Mouse (Mus musculus): ENCODE measurements around the gene Rpl27. TPM values are rescaled to one million over a fixed set of nuclear protein-coding genes. Genes with fewer than 3 reads are reported as not detected.
"Not testable (repeated sequence)": the region's sequence is repeated elsewhere in the genome, so short reads cannot be mapped to it uniquely, and the experiment has no call there.

Gene Rpl27
- polyA plus RNA-seq, 1 experiment from 2014 or later = 421 TPM

DNA sequence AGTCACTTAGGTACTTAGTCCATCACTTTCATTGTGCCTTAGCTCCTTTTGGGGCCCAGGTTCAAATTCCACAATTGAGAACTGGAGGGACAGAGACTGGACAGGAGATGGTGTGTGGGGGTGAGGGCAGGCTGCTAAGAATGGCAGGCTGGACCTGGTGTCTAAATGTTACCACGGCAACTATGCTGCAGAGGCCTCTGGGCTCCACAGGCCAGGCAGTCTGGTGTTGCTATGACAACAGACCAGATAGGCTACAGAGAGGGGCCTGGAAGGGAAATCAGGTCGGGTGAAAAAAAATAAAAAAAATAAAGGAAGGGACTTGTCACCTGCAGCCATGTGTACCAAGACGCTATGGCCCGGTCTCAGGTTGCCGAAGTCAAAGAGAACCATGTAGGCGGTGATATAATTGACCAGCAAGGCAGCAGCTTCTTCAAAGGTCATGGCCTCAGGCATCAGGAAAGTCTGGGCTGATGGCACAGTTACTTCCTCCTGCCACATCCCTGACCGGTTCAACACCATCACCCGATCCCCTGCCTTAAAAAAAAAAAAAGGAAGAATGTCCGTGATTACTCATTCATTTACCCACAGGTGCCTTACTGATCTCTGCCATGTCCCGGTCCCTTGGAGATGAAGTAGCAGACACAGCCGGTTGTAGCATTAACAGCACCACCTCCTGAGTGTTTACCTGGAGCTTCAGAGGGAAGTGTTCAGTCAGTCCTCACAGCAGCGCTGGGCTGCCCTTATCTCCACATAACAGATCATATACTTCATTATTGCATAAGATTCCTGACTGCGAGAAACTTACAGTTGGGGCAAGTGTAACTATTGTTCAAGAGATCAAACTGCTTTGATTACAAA is 20.7 kb downstream of the Rpl27 start:
- WGBS = 23% methylated on average over 13 of the region's 13 CpGs
- H3K4me1 ChIP-seq (ENCODE audit: insufficient read depth) = peaks cover 5% of the 10 kb centered on the region; the same call in 1 of the 2 replicates
- H3K36me3 ChIP-seq (ENCODE audit: insufficient read depth) = peaks cover 26% of the 10 kb centered on the region; the same call in 1 of the 2 replicates
- H3K9me3 ChIP-seq (ENCODE audit: low read depth, low read length) = no peaks in the 10 kb centered on the region
- peak; percentile 46 for DNase-seq
- H3K27ac ChIP-seq (ENCODE audit: low read depth) = no peak overlapping the region
- TF ChIP-seq CTCF (IDR thresholded peaks at IDR 0.05; ENCODE audit: low read depth) = no peak
- no peaks in the 10 kb centered on the region for H3K27me3 ChIP-seq (ENCODE audit: insufficient read depth, low read length)
- H3K4me2 ChIP-seq = peak overlapping the region; percentile 97; the same call in 1 of the 2 replicates
- ATAC-seq (ENCODE audit: insufficient read depth) = no peak
- no peak overlapping the region for H3K4me3 ChIP-seq (ENCODE audit: low read depth, low read length)
- no peak overlapping the region for H3K9ac ChIP-seq

DNA sequence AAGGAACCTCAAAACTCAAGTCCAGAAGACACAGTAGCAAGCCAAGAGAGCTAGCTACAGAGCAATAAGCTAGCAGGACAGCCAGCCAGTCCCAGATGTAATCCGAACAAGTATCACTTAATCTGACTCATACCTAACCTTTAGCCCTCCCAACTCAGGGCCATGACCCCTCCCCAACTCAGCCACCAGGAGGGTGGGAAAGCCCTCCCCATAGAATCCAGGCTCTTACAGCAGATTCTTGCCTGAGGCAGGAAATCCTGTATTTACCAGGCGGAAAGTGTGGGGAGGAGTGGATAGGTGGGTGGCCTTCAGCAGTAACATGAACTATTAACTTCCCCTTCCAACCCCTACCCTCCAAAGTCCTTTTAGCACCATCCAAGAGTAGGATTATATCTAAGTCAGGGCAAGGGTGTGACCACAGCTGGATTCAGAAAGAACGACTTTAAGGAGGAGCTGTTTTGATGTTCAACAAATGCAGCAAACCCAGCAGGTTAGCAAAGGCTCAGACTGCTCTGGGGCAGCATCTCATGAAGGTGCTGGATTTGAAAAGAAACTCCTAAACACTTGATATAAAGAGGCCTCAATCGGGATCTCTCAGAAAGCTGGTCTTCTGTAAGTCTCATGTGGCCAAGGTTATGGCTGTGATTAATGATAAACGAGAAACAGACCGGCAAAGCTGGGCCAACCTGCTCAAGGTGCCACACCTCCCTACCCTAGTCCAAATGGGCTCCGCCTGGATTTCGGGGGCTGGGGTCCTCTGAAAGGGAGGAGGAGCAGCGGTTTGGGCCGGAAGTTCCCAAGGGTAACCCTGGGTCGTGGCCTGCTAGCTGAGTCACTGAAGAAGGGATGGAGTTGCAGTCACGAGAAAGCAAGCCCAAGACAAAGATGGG is 22.4 kb downstream of the Rpl27 start, which contains the start of gene Rnd2:
Gene Rnd2, plus strand, starts transcription at position 789 of the 890 bp plus-strand sequence.
- TF ChIP-seq CTCF (IDR thresholded peaks at IDR 0.05; ENCODE audit: low read depth) = no peak
- WGBS = 13% methylated on average over 12 of the region's 12 CpGs
- Histone ChIP-seq H3K36me3 (ENCODE audit: insufficient read depth) (peaks cover 22% of the 10 kb centered on the region; the same call in 1 of the 2 replicates), H3K4me2 (peak within 1 kb of the TSS; percentile 97), H3K9me3 (ENCODE audit: low read depth, low read length) (no peaks in the 10 kb centered on the region), H3K4me3 (ENCODE audit: low read depth, low read length) (peak within 1 kb of the TSS; percentile 74), H3K4me1 (ENCODE audit: insufficient read depth) (peaks cover 5% of the 10 kb centered on the region; the same call in 1 of the 2 replicates), H3K27ac (ENCODE audit: low read depth) (peak within 1 kb of the TSS; percentile 79), H3K27me3 (ENCODE audit: insufficient read depth, low read length) (no peaks in the 10 kb centered on the region), H3K9ac (peak within 1 kb of the TSS; percentile 62)
- ATAC-seq (ENCODE audit: insufficient read depth) (peak; percentile 7; the same call in 1 of the 2 replicates), DNase-seq (peak; percentile 59)

DNA sequence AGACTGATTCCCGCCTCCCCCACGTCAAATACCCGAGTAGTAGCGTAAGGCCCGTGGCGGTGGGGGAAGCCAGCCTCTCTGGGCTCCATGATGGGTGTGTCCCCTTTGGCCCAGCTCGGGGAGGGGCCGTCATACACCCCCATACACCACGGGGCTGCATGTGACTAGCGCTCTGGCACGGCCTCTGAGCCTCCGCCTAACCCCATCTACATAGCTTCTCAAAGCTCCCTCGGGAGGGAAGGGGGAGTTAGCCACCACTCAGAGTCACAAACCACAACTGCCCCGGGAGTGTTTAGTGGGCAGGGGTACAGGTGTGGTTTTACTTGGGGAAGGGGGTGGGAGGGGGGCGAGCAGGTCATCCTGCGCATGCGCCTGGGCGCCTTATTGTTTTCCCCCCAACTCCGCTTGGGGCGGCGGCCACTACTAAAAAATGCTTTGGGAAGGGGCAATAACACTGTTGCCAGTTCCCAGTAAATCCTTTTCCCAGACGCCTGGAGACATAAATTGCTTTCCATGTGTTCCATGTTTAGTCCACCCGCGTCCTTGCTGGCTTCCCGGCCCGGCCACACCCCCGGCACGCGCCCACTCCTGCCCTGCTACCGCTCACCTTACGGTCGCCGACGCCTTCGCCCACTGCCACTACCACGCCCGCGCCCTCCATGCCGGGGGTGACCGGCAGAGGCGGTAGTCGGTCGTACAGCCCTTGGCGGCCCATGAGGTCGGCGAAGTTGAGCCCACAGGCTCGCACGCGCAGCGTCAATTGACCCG is 23.2 kb downstream of the Rpl27 start:
- ATAC-seq (ENCODE audit: insufficient read depth) (peak; percentile 30), DNase-seq (peak; percentile 56)
- H3K27ac ChIP-seq (ENCODE audit: low read depth) = peak overlapping the region; percentile 79
- H3K36me3 ChIP-seq (ENCODE audit: insufficient read depth) = peaks cover 19% of the 10 kb centered on the region; the same call in 1 of the 2 replicates
- H3K9ac ChIP-seq = peak overlapping the region; percentile 62
- H3K4me2 ChIP-seq = peak overlapping the region; percentile 97
- peak overlapping the region; percentile 74 for H3K4me3 ChIP-seq (ENCODE audit: low read depth, low read length)
- H3K9me3 ChIP-seq (ENCODE audit: low read depth, low read length) = no peaks in the 10 kb centered on the region
- no peaks in the 10 kb centered on the region for H3K27me3 ChIP-seq (ENCODE audit: insufficient read depth, low read length)
- under 1% methylated on average over 51 of the region's 51 CpGs for WGBS
- peak; percentile 30; the same call in 1 of the 2 replicates for TF ChIP-seq CTCF (IDR thresholded peaks at IDR 0.05; ENCODE audit: low read depth)
- H3K4me1 ChIP-seq (ENCODE audit: insufficient read depth) = peaks cover 5% of the 10 kb centered on the region; the same call in 1 of the 2 replicates

DNA sequence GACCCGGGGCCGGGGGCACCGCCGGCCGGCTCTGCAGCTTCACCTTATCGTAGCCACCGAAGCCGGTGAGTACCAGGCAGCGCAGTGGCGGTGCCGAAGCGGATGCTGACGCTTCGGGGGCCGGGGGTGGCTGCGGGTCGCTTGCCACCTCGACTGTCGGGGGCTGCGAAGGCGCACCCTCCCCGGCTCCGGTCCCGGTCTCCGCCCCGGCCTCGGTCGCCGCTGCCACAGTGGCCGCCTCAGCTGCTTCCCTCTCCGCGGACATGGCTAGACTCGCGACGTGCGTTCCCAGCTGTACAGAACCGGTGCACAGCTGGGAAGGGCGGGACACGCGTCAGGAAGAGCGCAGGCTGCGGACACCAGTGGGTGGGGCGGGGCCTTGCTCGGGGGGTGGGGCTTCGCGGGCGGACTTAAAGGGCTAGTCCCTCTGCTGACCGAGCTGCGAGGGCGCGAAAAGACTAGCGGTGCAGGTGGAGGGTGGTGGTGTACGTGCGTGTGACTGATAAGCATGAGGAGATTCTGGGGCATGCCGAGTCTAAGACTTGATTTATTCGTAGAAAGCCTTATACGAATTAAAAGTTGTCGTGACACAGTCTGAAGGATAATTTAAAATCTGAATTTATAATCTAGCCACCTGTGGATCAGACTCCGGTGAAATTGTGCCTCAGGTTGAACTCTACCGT is 23.9 kb downstream of the Rpl27 start, which contains the start of gene Vat1:
Gene Vat1, minus strand, starts transcription at position 362 of the 683 bp plus-strand sequence.
- Histone ChIP-seq H3K4me3 (ENCODE audit: low read depth, low read length) (peak within 1 kb of the TSS; percentile 74), H3K4me1 (ENCODE audit: insufficient read depth) (peaks cover 5% of the 10 kb centered on the region; the same call in 1 of the 2 replicates), H3K9me3 (ENCODE audit: low read depth, low read length) (no peaks in the 10 kb centered on the region), H3K36me3 (ENCODE audit: insufficient read depth) (peaks cover 15% of the 10 kb centered on the region; the same call in 1 of the 2 replicates), H3K27ac (ENCODE audit: low read depth) (peak within 1 kb of the TSS; percentile 79), H3K4me2 (peak within 1 kb of the TSS; percentile 98), H3K27me3 (ENCODE audit: insufficient read depth, low read length) (no peaks in the 10 kb centered on the region), H3K9ac (peak within 1 kb of the TSS; percentile 62)
- no peak for TF ChIP-seq CTCF (IDR thresholded peaks at IDR 0.05; ENCODE audit: low read depth)
- ATAC-seq (ENCODE audit: insufficient read depth) (peak; percentile 59; the same call in 1 of the 2 replicates), DNase-seq (peak; percentile 76)
- 1% methylated on average over 60 of the region's 60 CpGs for WGBS

DNA sequence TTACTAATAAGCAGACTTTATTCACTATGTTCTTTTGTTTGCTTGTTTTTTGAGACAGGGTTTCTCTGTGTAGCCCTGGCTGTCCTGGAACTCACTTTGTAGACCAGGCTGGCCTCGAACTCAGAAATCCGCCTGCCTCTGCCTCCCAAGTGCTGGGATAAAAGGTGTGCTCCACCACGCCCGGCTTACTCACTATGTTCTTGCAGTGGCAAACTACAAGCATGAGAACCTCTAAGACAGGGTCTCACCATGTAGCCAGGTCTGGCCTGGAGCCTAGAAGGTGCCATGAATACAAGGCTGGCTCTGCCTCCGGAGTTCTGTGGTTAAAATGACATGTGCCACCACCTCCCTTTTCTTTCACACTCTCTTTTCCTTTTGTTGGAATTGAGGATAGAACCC is 24.5 kb downstream of the Rpl27 start:
- peak overlapping the region; percentile 97 for H3K4me2 ChIP-seq
- H3K4me3 ChIP-seq (ENCODE audit: low read depth, low read length) = peak overlapping the region; percentile 74
- H3K9ac ChIP-seq; H3K36me3 ChIP-seq (ENCODE audit: insufficient read depth); H3K4me1 ChIP-seq (ENCODE audit: insufficient read depth); DNase-seq; ATAC-seq (ENCODE audit: insufficient read depth); H3K27me3 ChIP-seq (ENCODE audit: insufficient read depth, low read length); H3K9me3 ChIP-seq (ENCODE audit: low read depth, low read length); H3K27ac ChIP-seq (ENCODE audit: low read depth): not testable (repeated sequence)
- 51% methylated on average over 5 of the region's 5 CpGs for WGBS

Measured in lung, embryonic 14.5 days (tissue).